Comparison of ENCODE assay signal across 22 mouse cellular contexts in the genomic region with DNA sequence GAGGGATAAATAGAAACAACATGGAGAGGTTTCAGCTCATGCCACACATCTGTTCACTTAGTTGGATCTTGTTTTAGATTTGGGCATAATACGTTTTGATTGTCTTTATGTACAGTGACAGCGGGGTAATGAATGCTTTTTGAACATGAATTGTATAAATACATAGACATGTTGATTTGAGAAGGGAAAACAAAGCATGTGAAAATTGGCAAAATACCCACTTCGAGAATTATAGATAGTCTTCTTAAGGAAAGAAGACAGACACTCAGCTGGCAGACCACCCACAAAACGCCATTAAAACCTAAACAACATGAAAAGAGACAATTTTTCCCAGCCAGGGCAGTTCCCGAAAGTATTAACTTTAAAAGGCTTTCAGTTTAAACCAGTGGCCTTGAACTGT. TPM values are rescaled to one million over a fixed set of nuclear protein-coding genes. Genes with fewer than 3 reads are reported as not detected.
A peak's percentile ranks its signal among the peaks of the same experiment; 100 is the strongest.
DNase-seq lines count a peak whose midpoint lies in the region; ATAC-seq and TF ChIP-seq lines count a peak whose summit lies in the region.
"Had no signal": no experiment of that assay in that cellular context is flagged by ENCODE, and none has a peak within 500 bp of the region (broad histone marks: within the 10 kb centered on the region; RNA-seq: fewer than 3 reads in every experiment).

No protein-coding gene starts in this region.

- WGBS in forebrain, embryonic 14.5 days = 70% methylated on average over 5 of the region's 5 CpGs
- 51% methylated on average over 5 of the region's 5 CpGs for WGBS in forebrain, embryonic 15.5 days
- 53% methylated on average over 5 of the region's 5 CpGs for WGBS in lung, embryonic 14.5 days

- H3K27ac ChIP-seq in forebrain, embryonic 14.5 days (ENCODE audit: low read depth, low read length) = no peak overlapping the region
- no peak overlapping the region for H3K27ac ChIP-seq in forebrain, embryonic 15.5 days (replicated peaks)
- H3K27ac ChIP-seq in lung, embryonic 14.5 days (ENCODE audit: low read depth) = no peak overlapping the region
- H3K27ac ChIP-seq: embryonic facial prominence, embryonic 10.5 days; embryonic facial prominence, embryonic 12.5 days had no signal

- no peaks in the 10 kb centered on the region for H3K4me1 ChIP-seq in forebrain, embryonic 14.5 days (ENCODE audit: control insufficient read depth, insufficient read depth, low read length)
- no peaks in the 10 kb centered on the region for H3K4me1 ChIP-seq in forebrain, embryonic 15.5 days
- no peaks in the 10 kb centered on the region for H3K4me1 ChIP-seq in lung, embryonic 14.5 days (ENCODE audit: insufficient read depth)
- H3K4me1 ChIP-seq: embryonic facial prominence, embryonic 12.5 days had no signal

- no peak for TF ChIP-seq CTCF in lung, embryonic 14.5 days (IDR thresholded peaks at IDR 0.05; ENCODE audit: low read depth)

- H3K36me3 ChIP-seq in forebrain, embryonic 14.5 days (ENCODE audit: control insufficient read depth, insufficient read depth, low read length) = no peaks in the 10 kb centered on the region
- no peaks in the 10 kb centered on the region for H3K36me3 ChIP-seq in forebrain, embryonic 15.5 days
- no peaks in the 10 kb centered on the region for H3K36me3 ChIP-seq in lung, embryonic 14.5 days (ENCODE audit: insufficient read depth)
- H3K36me3 ChIP-seq: embryonic facial prominence, embryonic 10.5 days; embryonic facial prominence, embryonic 12.5 days had no signal

- no peaks in the 10 kb centered on the region for H3K27me3 ChIP-seq in forebrain, embryonic 14.5 days (replicated peaks; ENCODE audit: control insufficient read depth, insufficient read depth, low read length)
- H3K27me3 ChIP-seq in forebrain, embryonic 15.5 days = no peaks in the 10 kb centered on the region
- H3K27me3 ChIP-seq in lung, embryonic 14.5 days (ENCODE audit: insufficient read depth, low read length) = no peaks in the 10 kb centered on the region
- H3K27me3 ChIP-seq: embryonic facial prominence, embryonic 12.5 days had no signal

- H3K4me3 ChIP-seq in forebrain, embryonic 14.5 days (ENCODE audit: low read depth, low read length) = no peak overlapping the region
- no peak overlapping the region for H3K4me3 ChIP-seq in forebrain, embryonic 15.5 days
- no peak overlapping the region for H3K4me3 ChIP-seq in lung, embryonic 14.5 days (ENCODE audit: low read depth, low read length)
- H3K4me3 ChIP-seq: embryonic facial prominence, embryonic 10.5 days; embryonic facial prominence, embryonic 12.5 days had no signal

- no peak overlapping the region for H3K9ac ChIP-seq in forebrain, embryonic 14.5 days (ENCODE audit: low read length)
- no peak overlapping the region for H3K9ac ChIP-seq in forebrain, embryonic 15.5 days (replicated peaks)
- H3K9ac ChIP-seq in lung, embryonic 14.5 days = no peak overlapping the region
- H3K9ac ChIP-seq: embryonic facial prominence, embryonic 12.5 days; forebrain, postnatal 0 days had no signal

- no peak; the same call in 1 of the 2 replicates for ATAC-seq in forebrain, embryonic 14.5 days
- no peak for ATAC-seq in forebrain, embryonic 15.5 days (replicated peaks)
- ATAC-seq in lung, embryonic 14.5 days (ENCODE audit: insufficient read depth) = no peak
- ATAC-seq: forebrain, postnatal 0 days had no signal

- H3K9me3 ChIP-seq in forebrain, embryonic 14.5 days (replicated peaks; ENCODE audit: control insufficient read depth, low read length) = no peaks in the 10 kb centered on the region
- H3K9me3 ChIP-seq in forebrain, embryonic 15.5 days = no peaks in the 10 kb centered on the region
- no peaks in the 10 kb centered on the region for H3K9me3 ChIP-seq in lung, embryonic 14.5 days (ENCODE audit: low read depth, low read length)
- H3K9me3 ChIP-seq: embryonic facial prominence, embryonic 10.5 days; embryonic facial prominence, embryonic 12.5 days had no signal

- H3K4me2 ChIP-seq in forebrain, embryonic 14.5 days (ENCODE audit: low read length) = no peak overlapping the region
- H3K4me2 ChIP-seq in forebrain, embryonic 15.5 days (replicated peaks) = no peak overlapping the region
- no peak overlapping the region for H3K4me2 ChIP-seq in lung, embryonic 14.5 days
- H3K4me2 ChIP-seq: embryonic facial prominence, embryonic 12.5 days had no signal

- peak; percentile 39 for DNase-seq in forebrain, embryonic 14.5 days (ENCODE audit: low spot score)
- DNase-seq in lung, embryonic 14.5 days = peak; percentile 75
- DNase-seq in lung, adult 18-20 months = no peak
- no peak for DNase-seq in gastrocnemius, adult 8-10 months (ENCODE audit: low spot score in 2 of 2)
- DNase-seq: adrenal gland, adult 2 months; adrenal gland, postnatal 10 days; adrenal gland, postnatal 25 days; cerebellum, adult 11-12 months; cerebellum, adult 2 months; cerebellum, adult 9-10 months; cerebellum, postnatal 10 days; cerebellum, postnatal 25 days; forebrain, postnatal 0 days had no signal

RNA-seq across cellular contexts. Expression of a gene that starts 37.9 kb away (rescaled TPM):
- not detected in 2 replicates for polyA plus RNA-seq in forebrain, embryonic 14.5 days (2014; fragmentation: Nextera tagmentation; extraction: Ambion mirVana)
- polyA plus RNA-seq in forebrain, embryonic 15.5 days (2015; fragmentation: Nextera tagmentation; extraction: Ambion mirVana) = not detected in 2 replicates
- not detected in 2 replicates for polyA plus RNA-seq in lung, embryonic 14.5 days (2014; fragmentation: Nextera tagmentation; extraction: Ambion mirVana)
- not detected for total RNA-seq in gastrocnemius, adult 8-10 months (2022)
- total RNA-seq: adrenal gland, adult 2 months; adrenal gland, postnatal 10 days; adrenal gland, postnatal 25 days; adrenal gland, postnatal 4 days; ES-E14; forebrain, postnatal 0 days; MEL had no signal
- polyA plus RNA-seq: adrenal gland, adult 2 months; C2C12; cerebellum, adult 2 months; cortical plate, adult 2 months; embryonic facial prominence, embryonic 10.5 days; embryonic facial prominence, embryonic 12.5 days; embryonic facial prominence, embryonic 14.5 days; forebrain, postnatal 0 days had no signal

Comparison
In these comparisons a context has a peak if more than half of its experiments do, and no peak if none do; other contexts are left out.
1. DNase-seq: peak in forebrain, embryonic 14.5 days (single experiment) and lung, embryonic 14.5 days (single experiment); none in lung, adult 18-20 months (0 of 2) and gastrocnemius, adult 8-10 months (0 of 2).